8 mouse cellular contexts compared by ENCODE assay signal in genomic region chr13:42709148-42709547, GRCm38 (mm10). TPM values are rescaled to one million over a fixed set of nuclear protein-coding genes. Genes with fewer than 3 reads are reported as not detected.
A peak's percentile ranks its signal among the peaks of the same experiment; 100 is the strongest.
DNase-seq lines count a peak whose midpoint lies in the region; ATAC-seq and TF ChIP-seq lines count a peak whose summit lies in the region.

No protein-coding gene starts in this region.

- no peak for TF ChIP-seq CTCF in midbrain, postnatal 0 days (IDR thresholded peaks at IDR 0.05)

- no peaks in the 10 kb centered on the region for H3K36me3 ChIP-seq in forebrain, embryonic 12.5 days (replicated peaks)
- H3K36me3 ChIP-seq in midbrain, postnatal 0 days (ENCODE audit: insufficient read depth, low read length) = no peaks in the 10 kb centered on the region
- no peaks in the 10 kb centered on the region for H3K36me3 ChIP-seq in liver, embryonic 11.5 days (ENCODE audit: control insufficient read depth, insufficient read depth, low read length)

- peak overlapping the region; percentile 90 for H3K4me2 ChIP-seq in forebrain, embryonic 12.5 days
- peak overlapping the region; percentile 65 for H3K4me2 ChIP-seq in midbrain, postnatal 0 days (ENCODE audit: low read depth, low read length, poor library complexity, severe bottlenecking)
- no peak overlapping the region for H3K4me2 ChIP-seq in liver, embryonic 11.5 days

- H3K27ac ChIP-seq in forebrain, embryonic 12.5 days = no peak overlapping the region
- H3K27ac ChIP-seq in midbrain, postnatal 0 days (ENCODE audit: low read depth, low read length) = peak overlapping the region; percentile 91
- H3K27ac ChIP-seq in liver, embryonic 11.5 days (ENCODE audit: low read depth, low read length) = no peak overlapping the region

- peaks cover 27% of the 10 kb centered on the region for H3K27me3 ChIP-seq in forebrain, embryonic 12.5 days
- H3K27me3 ChIP-seq in midbrain, postnatal 0 days (ENCODE audit: insufficient read depth, low read length) = no peaks in the 10 kb centered on the region
- peaks cover 34% of the 10 kb centered on the region for H3K27me3 ChIP-seq in liver, embryonic 11.5 days (replicated peaks; ENCODE audit: control insufficient read depth, insufficient read depth, low read length)

- no peaks in the 10 kb centered on the region for H3K9me3 ChIP-seq in forebrain, embryonic 12.5 days
- no peaks in the 10 kb centered on the region for H3K9me3 ChIP-seq in midbrain, postnatal 0 days (ENCODE audit: low read length)
- H3K9me3 ChIP-seq in liver, embryonic 11.5 days (ENCODE audit: control insufficient read depth, low read length) = no peaks in the 10 kb centered on the region

- H3K9ac ChIP-seq in forebrain, embryonic 12.5 days = peak overlapping the region; percentile 74
- peak overlapping the region; percentile 97 for H3K9ac ChIP-seq in midbrain, postnatal 0 days (replicated peaks; ENCODE audit: low read length, poor library complexity, severe bottlenecking)
- no peak overlapping the region for H3K9ac ChIP-seq in liver, embryonic 11.5 days (ENCODE audit: low read depth, low read length)

- H3K4me1 ChIP-seq in forebrain, embryonic 12.5 days = peaks cover 17% of the 10 kb centered on the region
- H3K4me1 ChIP-seq in midbrain, postnatal 0 days (ENCODE audit: insufficient read depth, low read length) = peaks cover 13% of the 10 kb centered on the region; the same call in 1 of the 2 replicates
- H3K4me1 ChIP-seq in liver, embryonic 11.5 days (replicated peaks; ENCODE audit: control insufficient read depth, insufficient read depth, low read length) = no peaks in the 10 kb centered on the region

- DNase-seq in kidney, postnatal 25 days = peak; percentile 16 to 47
- DNase-seq in kidney, postnatal 14 days = no peak
- DNase-seq in cerebellum, adult 18-20 months = peak; percentile 63 to 67
- peak; percentile 59 for DNase-seq in midbrain, postnatal 0 days (ENCODE audit: low spot score)
- no peak for DNase-seq in adipocyte (ENCODE audit: low spot score)
- DNase-seq in liver, embryonic 11.5 days (ENCODE audit: low spot score) = no peak

- WGBS in forebrain, embryonic 12.5 days = 6% methylated on average over 11 of the region's 11 CpGs
- 7% methylated on average over 11 of the region's 11 CpGs for WGBS in midbrain, postnatal 0 days
- WGBS in liver, embryonic 11.5 days = 17% methylated on average over 11 of the region's 11 CpGs

- peak; percentile 83 for ATAC-seq in forebrain, embryonic 12.5 days (ENCODE audit: low FRiP score)
- ATAC-seq in midbrain, postnatal 0 days (ENCODE audit: low FRiP score) = peak; percentile 67
- ATAC-seq in megakaryocyte progenitor cell, adult 5-6 weeks (replicated peaks; ENCODE audit: poor library complexity) = no peak
- no peak for ATAC-seq in liver, embryonic 11.5 days (replicated peaks; ENCODE audit: low FRiP score)

- H3K4me3 ChIP-seq in forebrain, embryonic 12.5 days (replicated peaks) = peak overlapping the region; percentile 68
- H3K4me3 ChIP-seq in midbrain, postnatal 0 days (ENCODE audit: low read depth, low read length) = peak overlapping the region; percentile 81
- H3K4me3 ChIP-seq in liver, embryonic 11.5 days (ENCODE audit: low read depth, low read length) = no peak overlapping the region

RNA-seq across cellular contexts. Expression of gene Phactr1, which starts 28.7 kb away (rescaled TPM):
- polyA plus RNA-seq in forebrain, embryonic 12.5 days (2016; fragmentation: Nextera tagmentation; extraction: Ambion mirVana) = 17.4 and 21.8 TPM in 2 replicates
- 53.9 and 55.1 TPM in 2 replicates for total RNA-seq in midbrain, postnatal 0 days (2014; rRNA removed)
- polyA plus RNA-seq in midbrain, postnatal 0 days (2015; fragmentation: Nextera tagmentation; extraction: Ambion mirVana) = 73.7 and 75.6 TPM in 2 replicates
- 0.02 and 0.20 TPM in 2 replicates for total RNA-seq in megakaryocyte progenitor cell, adult 5-6 weeks (2015)
- total RNA-seq in megakaryocyte progenitor cell, adult 5-6 weeks (2017) = 0.37 TPM in 1 of 2 replicates, not detected in the other
- 1.3 and 1.4 TPM in 2 replicates for polyA plus RNA-seq in liver, embryonic 11.5 days (2014; fragmentation: Nextera tagmentation; extraction: Ambion mirVana)

Comparison
In these comparisons a context has a peak if more than half of its experiments do, and no peak if none do; other contexts are left out.
1. DNase-seq: peak in kidney, postnatal 25 days (2 of 2), cerebellum, adult 18-20 months (2 of 2) and midbrain, postnatal 0 days (single experiment); none in kidney, postnatal 14 days (single experiment), adipocyte (single experiment) and liver, embryonic 11.5 days (single experiment).
2. ATAC-seq: peak in forebrain, embryonic 12.5 days (single experiment) and midbrain, postnatal 0 days (single experiment); none in megakaryocyte progenitor cell, adult 5-6 weeks (single experiment) and liver, embryonic 11.5 days (single experiment).